8 mouse cellular contexts compared by ENCODE assay signal in genomic region chr1:78511621-78512160, GRCm38 (mm10). TPM values are rescaled to one million over a fixed set of nuclear protein-coding genes. Genes with fewer than 3 reads are reported as not detected.
DNase-seq lines count a peak whose midpoint lies in the region; ATAC-seq lines count a peak whose summit lies in the region.

BC035947 (minus strand) TSS chr1:78512158.

- peak; percentile 69 for ATAC-seq in kidney, embryonic 16.5 days (ENCODE audit: low FRiP score, low TSS enrichment)
- peak; percentile 22; the same call in 1 of the 2 replicates for ATAC-seq in stomach, embryonic 15.5 days (ENCODE audit: insufficient read depth, low FRiP score, low read depth)

- H3K4me3 ChIP-seq in kidney, embryonic 16.5 days (ENCODE audit: low read length) = peak within 1 kb of the TSS; percentile 23
- H3K4me3 ChIP-seq in stomach, embryonic 15.5 days (replicated peaks) = peak within 1 kb of the TSS; percentile 27

- H3K36me3 ChIP-seq in kidney, embryonic 16.5 days (ENCODE audit: insufficient read depth, low read length) = no peaks in the 10 kb centered on the region
- H3K36me3 ChIP-seq in stomach, embryonic 15.5 days = no peaks in the 10 kb centered on the region

- no peaks in the 10 kb centered on the region for H3K9me3 ChIP-seq in kidney, embryonic 16.5 days (ENCODE audit: low read length)
- no peaks in the 10 kb centered on the region for H3K9me3 ChIP-seq in stomach, embryonic 15.5 days

- 4% methylated on average over 25 of the region's 25 CpGs for WGBS in kidney, embryonic 16.5 days
- 3% methylated on average over 25 of the region's 25 CpGs for WGBS in stomach, embryonic 15.5 days

- peak within 1 kb of the TSS; percentile 55 for H3K4me2 ChIP-seq in kidney, embryonic 16.5 days (replicated peaks; ENCODE audit: low read depth, low read length)
- H3K4me2 ChIP-seq in stomach, embryonic 15.5 days = peak within 1 kb of the TSS; percentile 64

- H3K27me3 ChIP-seq in kidney, embryonic 16.5 days (ENCODE audit: insufficient read depth, low read length) = no peaks in the 10 kb centered on the region; the same call in 1 of the 2 replicates
- no peaks in the 10 kb centered on the region for H3K27me3 ChIP-seq in stomach, embryonic 15.5 days (replicated peaks)

- H3K4me1 ChIP-seq in kidney, embryonic 16.5 days (ENCODE audit: insufficient read depth, low read length) = no peaks in the 10 kb centered on the region; the same call in 1 of the 2 replicates
- H3K4me1 ChIP-seq in stomach, embryonic 15.5 days = peaks cover 5% of the 10 kb centered on the region

- peak; percentile 14 for DNase-seq in urinary bladder, postnatal 14 days (ENCODE audit: low spot score)
- no peak for DNase-seq in urinary bladder, postnatal 10 days (ENCODE audit: low spot score)
- DNase-seq in forelimb bud, embryonic 11.5 days (ENCODE audit: low read depth, low spot score) = peak; percentile 14
- DNase-seq in lung, postnatal 4 days = peak; percentile 24 to 43
- DNase-seq in frontal cortex, postnatal 36 days (ENCODE audit: low spot score in 2 of 2) = no peak
- no peak for DNase-seq in thymus, postnatal 14 days

- no peak within 1 kb of the TSS for H3K27ac ChIP-seq in kidney, embryonic 16.5 days (ENCODE audit: low read length)
- H3K27ac ChIP-seq in stomach, embryonic 15.5 days = no peak within 1 kb of the TSS

- H3K9ac ChIP-seq in kidney, embryonic 16.5 days (replicated peaks; ENCODE audit: low read length) = 0 out of 2 replicates have a peak within 1 kb of the TSS, but pooled peaks have one; percentile 31
- no peak within 1 kb of the TSS for H3K9ac ChIP-seq in stomach, embryonic 15.5 days

RNA-seq across cellular contexts. Expression of gene BC035947, which starts in this region (rescaled TPM):
- 1.5 and 1.8 TPM in 2 replicates for polyA plus RNA-seq in kidney, embryonic 16.5 days (2015; fragmentation: Nextera tagmentation; extraction: Ambion mirVana)
- polyA plus RNA-seq in stomach, embryonic 15.5 days (2015; fragmentation: Nextera tagmentation; extraction: Ambion mirVana) = 0.08 and 0.18 TPM in 2 replicates

Comparison
In these comparisons a context has a peak if more than half of its experiments do, and no peak if none do; other contexts are left out.
1. DNase-seq: peak in urinary bladder, postnatal 14 days (single experiment), forelimb bud, embryonic 11.5 days (single experiment) and lung, postnatal 4 days (2 of 2); none in urinary bladder, postnatal 10 days (single experiment), frontal cortex, postnatal 36 days (0 of 2) and thymus, postnatal 14 days (single experiment).
2. Peak in ATAC-seq, H3K4me3 ChIP-seq and H3K4me2 ChIP-seq in stomach, embryonic 15.5 days; RNA of the gene not detected or under 1 TPM.